Mouse (Mus musculus): ENCODE measurements at regions not wholly inside any gene's neighbourhood (a gene's known extent, or its start where the extent isn't known, plus 50 kb on each side); places are given as distances from the start of the nearest gene placed in this dataset.

GRCm38 (mm10) chr3:148112204-148112603 is 878.2 kb downstream of the Adgrl2 start:
- DNase-seq: no peak

GRCm38 (mm10) chr3:148107031-148107430 is 883.3 kb downstream of the Adgrl2 start:
- DNase-seq: no peak

- no peak for DNase-seq
These were observed 896.4 kb downstream of the Adgrl2 start for GRCm38 (mm10) chr3:148093930-148094329.

- DNase-seq: no peak
These were observed 914.5 kb downstream of the Adgrl2 start for GRCm38 (mm10) chr3:148075841-148076240.

GRCm38 (mm10) chr3:148066701-148067100 is 923.7 kb downstream of the Adgrl2 start:
- DNase-seq: no peak

GRCm38 (mm10) chr3:148056074-148056473 is 934.3 kb downstream of the Adgrl2 start:
- no peak for DNase-seq

- DNase-seq: no peak
These were observed 937.8 kb downstream of the Adgrl2 start for GRCm38 (mm10) chr3:148052516-148052915.

GRCm38 (mm10) chr3:148048247-148048646 is 942.1 kb downstream of the Adgrl2 start:
- no peak for DNase-seq

- no peak for DNase-seq
These were observed 957.8 kb downstream of the Adgrl2 start for GRCm38 (mm10) chr3:148032532-148032931.

GRCm38 (mm10) chr3:148005831-148006230 is 984.5 kb downstream of the Adgrl2 start:
- DNase-seq: no peak

- DNase-seq: no peak
These were observed 986.3 kb downstream of the Adgrl2 start for GRCm38 (mm10) chr3:148004006-148004405.

GRCm38 (mm10) chr3:147999330-147999953 is 990.9 kb downstream of the Adgrl2 start:
- DNase-seq: no peak

- no peak for DNase-seq
These were observed 998.6 kb downstream of the Adgrl2 start for GRCm38 (mm10) chr3:147991738-147992137.

- DNase-seq: no peak
These were observed 999.5 kb downstream of the Adgrl2 start for GRCm38 (mm10) chr3:147990831-147991230.

GRCm38 (mm10) chr3:147982831-147983230 is 1007.5 kb downstream of the Adgrl2 start:
- DNase-seq: no peak

GRCm38 (mm10) chr3:147981621-147982020 is 1008.7 kb downstream of the Adgrl2 start:
- DNase-seq: no peak

- no peak for DNase-seq
These were observed 1013.8 kb downstream of the Adgrl2 start for GRCm38 (mm10) chr3:147976579-147976978.

GRCm38 (mm10) chr3:147976069-147976468 is 1014.3 kb downstream of the Adgrl2 start:
- no peak for DNase-seq

GRCm38 (mm10) chr3:147975500-147975899 is 1014.9 kb downstream of the Adgrl2 start:
- no peak for DNase-seq

- no peak for DNase-seq
These were observed 1015.8 kb downstream of the Adgrl2 start for GRCm38 (mm10) chr3:147974515-147974914.

- no peak for DNase-seq
These were observed 1022.1 kb downstream of the Adgrl2 start for GRCm38 (mm10) chr3:147968271-147968670.

GRCm38 (mm10) chr3:147967866-147968265 is 1022.5 kb downstream of the Adgrl2 start:
- no peak for DNase-seq

GRCm38 (mm10) chr3:147967261-147967660 is 1023.1 kb downstream of the Adgrl2 start:
- no peak for DNase-seq

GRCm38 (mm10) chr3:147966827-147967226 is 1023.5 kb downstream of the Adgrl2 start:
- DNase-seq: no peak

- no peak for DNase-seq
These were observed 1024.0 kb downstream of the Adgrl2 start for GRCm38 (mm10) chr3:147966379-147966778.

Data from kidney, adult 18-20 months (tissue).